Mouse (Mus musculus) liver, postnatal 0 days (tissue): ENCODE measurements around the gene Gnat2.

Experiments
- CTCF ChIP-seq: sonication (generic); IDR thresholded peaks from 2 replicates; pipeline ENCODE4 v1.5.1; 2016; ENCODE audit warnings: antibody characterized with exemption, low read depth
- EP300 ChIP-seq: IDR thresholded peaks from 2 replicates; pipeline ENCODE4 v1.6.1; 2016; ENCODE audit warnings: antibody characterized with exemption, low read depth, mild to moderate bottlenecking

GRCm38 (mm10) chr3:108105281-108105680 is 12.7 kb downstream of the Gnat2 start:
- TF ChIP-seq CTCF = peak; percentile 28; the same call in 1 of the 2 replicates
- TF ChIP-seq EP300 = no peak
